Mouse (Mus musculus): ENCODE measurements around the gene Zkscan3. TPM values are rescaled to one million over a fixed set of nuclear protein-coding genes. Genes with fewer than 3 reads are reported as not detected.

Zkscan3 gene
- polyA plus RNA-seq, 1 experiment from 2014 or later: 66.5 TPM

DNA sequence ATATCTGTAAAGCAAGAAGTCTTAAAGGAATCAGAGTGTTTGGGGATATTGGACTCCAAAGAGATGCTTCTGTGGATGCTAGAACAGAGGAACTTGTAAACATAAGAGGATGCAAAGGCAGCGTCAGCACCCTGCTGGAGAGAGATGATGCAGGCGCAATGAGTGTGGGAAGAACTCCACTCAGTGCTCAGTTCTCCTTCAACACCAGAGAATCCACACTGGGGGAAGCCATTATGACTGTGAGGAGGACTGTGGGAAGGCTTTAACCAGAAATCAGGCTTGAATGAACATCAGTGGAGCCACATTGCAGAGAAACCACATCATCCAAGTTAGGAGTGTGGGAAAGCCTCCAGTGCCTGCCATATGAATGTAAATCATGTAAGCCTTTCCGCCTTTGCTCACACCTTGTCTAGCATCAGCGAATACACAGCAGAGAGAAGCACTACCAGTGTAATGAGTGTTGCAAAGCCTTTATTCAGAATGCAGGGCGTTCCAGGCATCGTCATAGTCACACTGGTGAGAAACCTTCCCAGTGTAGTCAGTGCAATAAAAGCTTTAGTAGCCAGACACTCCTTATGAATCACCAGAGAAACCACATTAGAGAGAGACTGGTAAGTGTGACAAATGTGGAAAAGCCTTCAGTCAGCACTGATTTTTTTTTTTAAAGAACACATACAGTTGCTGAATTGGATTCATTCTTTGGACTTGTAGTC is 14.9 kb upstream of the Zkscan3 start:
- Histone ChIP-seq H3K9me3 (ENCODE audit: control insufficient read depth, low read length) (no peaks in the 10 kb centered on the region), H3K27ac (ENCODE audit: low read depth, low read length) (no peak overlapping the region), H3K4me3 (ENCODE audit: low read depth, low read length) (no peak overlapping the region), H3K36me3 (ENCODE audit: control insufficient read depth, insufficient read depth, low read length) (no peaks in the 10 kb centered on the region), H3K4me2 (ENCODE audit: low read depth, low read length) (no peak overlapping the region), H3K4me1 (ENCODE audit: control insufficient read depth, insufficient read depth, low read length) (no peaks in the 10 kb centered on the region), H3K9ac (replicated peaks; ENCODE audit: low read depth, low read length) (no peak overlapping the region), H3K27me3 (ENCODE audit: control insufficient read depth, insufficient read depth, low read length) (no peaks in the 10 kb centered on the region)
- 68% methylated on average over 6 of the region's 6 CpGs for WGBS
- no peak for ATAC-seq (ENCODE audit: low read depth)

DNA sequence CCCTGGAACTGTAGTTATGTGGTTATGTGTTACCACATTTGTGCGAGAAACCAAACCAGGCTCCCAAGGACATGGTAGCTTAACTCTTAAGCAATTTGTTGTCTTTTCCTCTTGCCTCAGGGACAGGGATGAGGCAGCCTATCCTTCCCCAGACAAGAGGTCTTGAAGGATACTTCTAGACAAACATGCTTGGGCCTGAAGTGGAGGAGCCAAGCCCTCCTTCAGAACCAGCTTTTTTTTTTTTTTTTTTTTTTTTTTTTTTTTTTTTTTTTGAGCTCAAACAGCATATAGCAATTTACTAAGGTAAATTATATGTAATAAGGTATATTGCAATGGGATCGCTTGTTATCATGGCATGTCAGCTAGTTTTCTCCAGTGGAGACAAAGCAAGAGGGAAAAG is 13.2 kb upstream of the Zkscan3 start:
- H3K27ac ChIP-seq (ENCODE audit: low read depth, low read length): no peak overlapping the region
- ATAC-seq (ENCODE audit: low read depth): no peak
- WGBS: 100% methylated on average over 2 of the region's 2 CpGs

DNA sequence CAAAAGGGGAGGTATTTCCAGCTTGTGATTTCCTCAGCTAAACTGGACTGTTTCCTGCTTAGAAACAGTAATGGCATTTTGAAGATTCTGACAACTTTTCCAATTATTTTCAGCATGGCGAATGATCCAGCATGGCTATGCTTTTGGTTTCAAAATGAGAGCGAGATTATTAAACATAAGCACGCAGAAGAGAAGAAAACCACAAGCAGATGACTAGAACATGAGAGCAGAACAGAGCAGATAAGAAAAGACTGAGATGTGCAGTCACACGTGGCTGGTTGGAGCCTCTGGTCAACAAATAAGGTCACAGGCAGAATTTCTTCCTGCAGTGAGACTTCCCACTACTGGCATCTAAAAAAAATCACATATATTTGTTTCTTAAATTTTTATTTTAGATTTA is 12.7 kb upstream of the Zkscan3 start:
- Histone ChIP-seq H3K27ac (ENCODE audit: low read depth, low read length) (no peak overlapping the region), H3K27me3 (ENCODE audit: control insufficient read depth, insufficient read depth, low read length) (no peaks in the 10 kb centered on the region), H3K4me1 (ENCODE audit: control insufficient read depth, insufficient read depth, low read length) (no peaks in the 10 kb centered on the region), H3K4me3 (ENCODE audit: low read depth, low read length) (no peak overlapping the region), H3K9me3 (ENCODE audit: control insufficient read depth, low read length) (no peaks in the 10 kb centered on the region), H3K9ac (replicated peaks; ENCODE audit: low read depth, low read length) (no peak overlapping the region), H3K4me2 (ENCODE audit: low read depth, low read length) (no peak overlapping the region), H3K36me3 (ENCODE audit: control insufficient read depth, insufficient read depth, low read length) (no peaks in the 10 kb centered on the region)
- 84% methylated on average over 4 of the region's 4 CpGs for WGBS
- no peak for ATAC-seq (ENCODE audit: low read depth)

More for the DNA sequence above, 13.2 kb upstream of the Zkscan3 start:
- H3K4me2 ChIP-seq (ENCODE audit: low read depth, low read length): no peak overlapping the region
- no peaks in the 10 kb centered on the region for H3K27me3 ChIP-seq (ENCODE audit: control insufficient read depth, insufficient read depth, low read length)
- no peaks in the 10 kb centered on the region for H3K36me3 ChIP-seq (ENCODE audit: control insufficient read depth, insufficient read depth, low read length)
- no peaks in the 10 kb centered on the region for H3K9me3 ChIP-seq (ENCODE audit: control insufficient read depth, low read length)
- H3K4me1 ChIP-seq (ENCODE audit: control insufficient read depth, insufficient read depth, low read length): no peaks in the 10 kb centered on the region
- no peak overlapping the region for H3K9ac ChIP-seq (replicated peaks; ENCODE audit: low read depth, low read length)
- no peak overlapping the region for H3K4me3 ChIP-seq (ENCODE audit: low read depth, low read length)

DNA sequence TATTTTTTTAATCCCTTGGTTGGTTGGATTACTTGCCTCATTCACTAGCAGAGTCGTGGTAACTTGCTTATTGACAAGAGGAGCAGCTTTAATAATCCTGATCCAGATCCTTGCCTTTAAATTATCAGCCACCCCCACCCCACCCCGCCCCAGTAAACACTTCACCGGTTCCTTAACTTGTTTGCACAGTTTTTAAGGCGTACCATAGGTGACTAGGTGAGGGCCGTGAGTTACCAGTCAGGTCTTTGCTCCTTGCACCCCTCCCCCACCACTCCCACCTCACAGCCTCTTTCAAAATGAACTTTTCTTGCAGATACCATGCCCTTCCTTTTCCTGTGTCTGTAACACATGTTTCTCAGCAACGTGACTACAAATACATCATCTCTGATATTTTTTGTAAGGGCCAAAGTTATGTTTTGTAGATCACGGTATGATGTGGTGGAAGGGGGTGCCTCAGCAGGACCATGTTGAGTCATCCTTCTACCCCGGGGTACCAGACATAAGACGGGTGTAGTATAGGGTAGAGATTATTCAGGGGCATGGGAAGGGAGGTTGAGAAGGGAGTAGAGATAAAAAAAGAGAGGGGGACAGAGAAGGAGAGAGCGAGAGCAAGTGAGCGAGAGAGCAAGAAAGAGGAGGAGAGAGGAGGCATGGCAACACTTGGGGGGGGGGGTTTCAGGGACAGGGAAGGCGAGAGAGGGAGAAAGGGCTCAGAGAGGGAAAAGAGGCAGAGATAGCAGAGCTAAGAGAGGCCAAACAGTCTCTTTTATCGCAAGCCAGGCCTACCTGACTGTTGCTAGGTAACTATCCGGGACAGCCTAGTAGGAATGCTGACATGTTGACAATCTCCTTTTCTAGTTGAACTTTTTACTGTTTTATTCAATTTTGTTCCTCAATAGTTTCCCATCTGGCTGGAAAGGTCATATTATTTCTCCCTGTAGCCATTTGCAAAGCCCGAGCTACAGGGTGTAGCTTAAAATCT is 12.0 kb upstream of the Zkscan3 start:
- 77% methylated on average over 15 of the region's 15 CpGs for WGBS
- Histone ChIP-seq H3K9me3 (ENCODE audit: control insufficient read depth, low read length) (no peaks in the 10 kb centered on the region), H3K36me3 (ENCODE audit: control insufficient read depth, insufficient read depth, low read length) (no peaks in the 10 kb centered on the region), H3K9ac (replicated peaks; ENCODE audit: low read depth, low read length) (no peak overlapping the region), H3K27ac (ENCODE audit: low read depth, low read length) (no peak overlapping the region), H3K4me1 (ENCODE audit: control insufficient read depth, insufficient read depth, low read length) (no peaks in the 10 kb centered on the region), H3K4me3 (ENCODE audit: low read depth, low read length) (no peak overlapping the region), H3K4me2 (ENCODE audit: low read depth, low read length) (no peak overlapping the region), H3K27me3 (ENCODE audit: control insufficient read depth, insufficient read depth, low read length) (no peaks in the 10 kb centered on the region)
- no peak for ATAC-seq (ENCODE audit: low read depth)

DNA sequence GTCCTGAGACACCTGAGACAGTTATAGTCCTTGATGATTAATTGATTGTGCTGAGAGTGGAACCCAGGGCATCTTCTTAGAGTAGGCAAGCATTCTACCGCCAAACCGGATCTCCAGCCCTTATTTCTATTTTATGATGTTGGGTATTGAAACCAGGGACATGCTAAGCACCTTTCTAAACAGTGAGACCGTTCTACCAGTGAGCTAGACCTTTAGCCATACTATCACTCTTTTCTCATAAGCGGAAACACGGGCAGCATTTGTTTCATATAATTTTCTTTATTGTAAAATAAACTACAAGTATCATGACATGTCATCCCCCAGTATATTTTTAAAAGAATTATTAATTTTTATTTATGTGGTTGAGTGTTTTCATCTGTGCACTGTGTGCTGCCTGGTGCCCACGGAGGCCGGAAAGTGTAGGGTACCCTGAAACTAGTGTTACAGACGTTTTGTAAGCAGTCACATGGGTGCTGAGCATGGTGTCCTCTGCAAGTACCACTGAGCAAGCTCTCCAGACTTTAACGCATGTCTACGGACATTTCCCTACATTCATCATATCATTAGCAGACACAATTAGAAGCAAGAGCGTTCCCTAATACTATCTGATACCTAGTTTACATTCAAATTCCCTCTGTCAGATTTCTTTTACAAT is 6.4 kb upstream of the Zkscan3 start:
- H3K9ac ChIP-seq (replicated peaks; ENCODE audit: low read depth, low read length): peak overlapping the region; percentile 66; the same call in 1 of the 2 replicates
- peak overlapping the region; percentile 81 for H3K27ac ChIP-seq (ENCODE audit: low read depth, low read length)
- no peaks in the 10 kb centered on the region for H3K36me3 ChIP-seq (ENCODE audit: control insufficient read depth, insufficient read depth, low read length)
- H3K27me3 ChIP-seq (ENCODE audit: control insufficient read depth, insufficient read depth, low read length): no peaks in the 10 kb centered on the region
- WGBS: 54% methylated on average over 11 of the region's 11 CpGs
- peak overlapping the region; percentile 53 for H3K4me3 ChIP-seq (ENCODE audit: low read depth, low read length)
- H3K9me3 ChIP-seq (ENCODE audit: control insufficient read depth, low read length): no peaks in the 10 kb centered on the region
- H3K4me1 ChIP-seq (ENCODE audit: control insufficient read depth, insufficient read depth, low read length): no peaks in the 10 kb centered on the region
- ATAC-seq (ENCODE audit: low read depth): peak; percentile 54; the same call in 1 of the 2 replicates
- H3K4me2 ChIP-seq (ENCODE audit: low read depth, low read length): peak overlapping the region; percentile 78

DNA sequence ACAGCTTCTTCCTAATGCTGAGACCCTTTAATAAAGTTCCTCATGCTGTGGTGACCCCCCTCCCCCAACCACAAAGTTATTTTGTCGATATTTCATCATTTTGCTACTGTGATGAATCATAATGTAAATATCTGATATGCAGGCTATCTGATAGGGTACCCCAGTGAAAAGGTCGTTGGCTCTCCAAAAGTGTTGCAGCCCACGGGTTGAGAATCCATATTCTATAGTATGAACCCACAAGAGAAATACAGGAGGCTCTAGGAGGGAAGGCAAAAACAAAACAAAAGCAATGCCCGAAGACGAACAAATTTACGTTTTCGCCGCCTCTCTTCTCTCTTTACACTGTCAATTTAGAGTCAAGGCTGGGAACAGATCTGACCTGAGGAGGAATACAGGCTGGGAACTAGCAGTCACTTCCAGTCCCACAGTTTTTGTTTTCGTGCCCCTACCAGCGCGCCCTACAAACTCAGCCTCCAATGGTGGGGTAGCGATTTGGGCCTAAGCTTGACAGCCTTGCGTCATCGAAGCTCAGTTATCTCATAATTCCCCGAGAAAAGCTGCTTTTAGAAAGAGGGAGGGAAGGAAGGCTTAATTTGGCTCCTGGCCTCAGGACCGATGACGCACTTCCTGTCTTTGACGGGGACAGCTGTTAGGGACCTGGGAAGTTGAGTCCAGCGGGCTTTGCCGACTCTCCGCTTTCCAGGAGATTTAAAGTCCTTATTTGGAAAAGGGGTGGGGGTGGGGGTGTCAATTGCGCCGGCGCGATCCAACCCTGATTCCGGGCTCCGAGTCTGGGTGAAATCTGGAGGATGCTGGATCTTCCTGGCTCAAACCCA is 5.6 kb upstream of the Zkscan3 start:
- Histone ChIP-seq H3K4me2 (ENCODE audit: low read depth, low read length) (peak overlapping the region; percentile 78), H3K36me3 (ENCODE audit: control insufficient read depth, insufficient read depth, low read length) (no peaks in the 10 kb centered on the region), H3K9me3 (ENCODE audit: control insufficient read depth, low read length) (no peaks in the 10 kb centered on the region), H3K9ac (replicated peaks; ENCODE audit: low read depth, low read length) (peak overlapping the region; percentile 66), H3K4me3 (ENCODE audit: low read depth, low read length) (peak overlapping the region; percentile 53), H3K4me1 (ENCODE audit: control insufficient read depth, insufficient read depth, low read length) (no peaks in the 10 kb centered on the region), H3K27ac (ENCODE audit: low read depth, low read length) (peak overlapping the region; percentile 81), H3K27me3 (ENCODE audit: control insufficient read depth, insufficient read depth, low read length) (no peaks in the 10 kb centered on the region)
- 4% methylated on average over 27 of the region's 27 CpGs for WGBS
- peak; percentile 97 for ATAC-seq (ENCODE audit: low read depth)

DNA sequence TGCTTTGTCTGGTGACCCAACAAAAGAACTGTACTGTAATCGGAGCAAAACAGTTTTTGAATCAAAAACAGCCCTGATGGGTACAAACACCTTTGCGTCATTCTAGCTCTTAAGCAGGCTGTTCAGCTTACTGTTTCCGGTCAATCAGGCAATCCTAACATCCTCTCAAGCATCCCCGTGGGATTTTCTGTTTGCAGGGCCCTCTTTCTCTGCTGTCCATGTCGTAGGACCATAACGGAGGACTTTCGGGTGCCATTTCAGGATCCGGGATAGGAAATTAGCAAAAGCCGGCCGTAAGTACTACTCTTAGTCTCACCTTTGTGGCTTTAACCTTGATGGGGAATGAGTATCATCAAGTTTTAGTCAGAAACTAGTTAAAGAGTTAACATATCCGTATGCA is 4.8 kb upstream of the Zkscan3 start:
- H3K4me2 ChIP-seq (ENCODE audit: low read depth, low read length): no peak overlapping the region
- no peaks in the 10 kb centered on the region for H3K27me3 ChIP-seq (ENCODE audit: control insufficient read depth, insufficient read depth, low read length)
- no peaks in the 10 kb centered on the region for H3K4me1 ChIP-seq (ENCODE audit: control insufficient read depth, insufficient read depth, low read length)
- no peak overlapping the region for H3K27ac ChIP-seq (ENCODE audit: low read depth, low read length)
- H3K36me3 ChIP-seq (ENCODE audit: control insufficient read depth, insufficient read depth, low read length): no peaks in the 10 kb centered on the region
- WGBS: 79% methylated on average over 11 of the region's 11 CpGs
- ATAC-seq (ENCODE audit: low read depth): no peak
- H3K9me3 ChIP-seq (ENCODE audit: control insufficient read depth, low read length): no peaks in the 10 kb centered on the region
- no peak overlapping the region for H3K4me3 ChIP-seq (ENCODE audit: low read depth, low read length)
- no peak overlapping the region for H3K9ac ChIP-seq (replicated peaks; ENCODE audit: low read depth, low read length)

DNA sequence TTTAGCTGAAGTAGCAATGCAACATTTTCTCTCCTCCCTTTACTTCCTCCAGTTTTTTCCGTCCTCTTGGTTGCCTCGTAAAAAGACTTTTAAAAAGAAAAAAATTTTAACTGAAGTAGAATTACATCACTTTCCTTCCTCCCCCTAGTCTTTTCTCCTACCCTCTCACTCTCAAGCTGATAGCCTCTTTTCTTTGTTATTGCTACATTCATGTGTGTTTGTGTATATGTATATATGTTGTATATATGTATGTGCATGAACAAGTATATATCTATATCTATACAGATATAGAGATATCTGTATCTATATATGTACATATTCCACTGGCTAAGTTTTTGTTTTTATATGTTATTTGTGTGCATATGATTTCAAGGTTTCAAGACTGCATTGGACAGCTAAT is 293 bp upstream of the Zkscan3 start:
- 2% methylated on average over 2 of the region's 2 CpGs for WGBS
- H3K4me1 ChIP-seq (ENCODE audit: control insufficient read depth, insufficient read depth, low read length): peaks cover 11% of the 10 kb centered on the region
- H3K36me3 ChIP-seq (ENCODE audit: control insufficient read depth, insufficient read depth, low read length): peaks cover 6% of the 10 kb centered on the region; the same call in 1 of the 2 replicates
- H3K9ac ChIP-seq (replicated peaks; ENCODE audit: low read depth, low read length): peak overlapping the region; percentile 80
- peak overlapping the region; percentile 93 for H3K4me3 ChIP-seq (ENCODE audit: low read depth, low read length)
- H3K9me3 ChIP-seq (ENCODE audit: control insufficient read depth, low read length): no peaks in the 10 kb centered on the region
- H3K27ac ChIP-seq (ENCODE audit: low read depth, low read length): no peak overlapping the region; the same call in 1 of the 2 replicates
- peak overlapping the region; percentile 87 for H3K4me2 ChIP-seq (ENCODE audit: low read depth, low read length)
- no peaks in the 10 kb centered on the region for H3K27me3 ChIP-seq (ENCODE audit: control insufficient read depth, insufficient read depth, low read length)
- peak; percentile 29; the same call in 1 of the 2 replicates for ATAC-seq (ENCODE audit: low read depth)
